Mouse (Mus musculus) layer of hippocampus, postnatal 14 days (tissue): ENCODE results near the gene Jph2. TPM values are rescaled to one million over a fixed set of nuclear protein-coding genes. Genes with fewer than 3 reads are reported as not detected.

Experiments
- DNase-seq, 2 experiments: peaks; one replicate each; pipeline ENCODE4 v3.0.0; 2021 to 2022; ENCODE audit warnings: low spot score in 2 of 2, mixed read lengths in 1 of 2
- long read RNA-seq, 2 experiments: library from polyadenylated mRNA; stranded (forward); transcript quantifications; one replicate each; pipeline ENCODE4 v2.0.0; 2021
- total RNA-seq, 2 experiments: library from RNA; stranded (reverse); gene quantifications; 2 replicates each; pipeline ENCODE4 v1.2.3; 2021

The Jph2 gene
- total RNA-seq: under 1 TPM; 0.46 to 0.64 TPM
- long read RNA-seq, experiment 1: 0 reads
- long read RNA-seq, experiment 2: 0 reads

DNA sequence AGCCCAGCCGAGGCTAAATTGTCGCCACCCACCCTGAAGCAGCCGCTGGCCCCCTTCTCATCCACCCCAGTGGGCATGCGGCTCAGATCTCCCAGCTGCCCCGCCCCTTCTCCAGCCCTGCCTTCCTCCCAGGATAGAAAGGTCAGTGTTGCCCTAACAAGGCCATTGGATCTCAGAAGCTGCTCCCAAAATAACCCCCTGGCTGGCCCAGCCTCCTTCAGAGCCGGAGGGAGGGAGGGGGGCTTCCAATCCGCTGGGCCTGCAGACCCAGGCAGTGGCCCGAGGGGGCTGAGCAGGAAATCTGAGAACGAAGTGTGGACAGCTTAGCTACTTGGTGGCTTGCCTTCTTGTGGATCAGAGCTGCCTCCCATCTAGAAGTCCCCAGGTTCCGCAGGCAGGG, at the start of gene Jph2:
Gene Jph2, minus strand, starts transcription at position 89 of the 400 bp plus-strand sequence.
- DNase-seq: no peak

DNA sequence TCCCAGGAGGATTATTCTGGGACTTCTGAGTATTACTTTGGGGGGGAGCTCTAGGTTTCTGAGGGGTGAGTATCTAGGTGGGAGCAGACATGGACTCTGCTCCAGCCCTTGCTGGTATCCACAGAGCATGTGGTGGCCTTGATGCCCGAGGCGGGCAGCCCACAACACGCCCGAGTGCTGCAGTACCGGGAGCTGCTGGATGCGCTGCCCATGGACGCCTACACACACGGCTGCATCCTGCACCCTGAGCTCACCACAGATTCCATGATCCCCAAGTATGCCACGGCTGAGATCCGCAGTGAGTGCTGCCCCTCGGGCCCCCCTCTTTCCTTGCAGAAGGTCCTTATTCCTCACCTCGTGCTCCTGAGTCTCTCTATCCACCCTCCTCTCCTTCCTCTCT, 49.6 kb upstream of the Jph2 start:
- DNase-seq: no peak

DNA sequence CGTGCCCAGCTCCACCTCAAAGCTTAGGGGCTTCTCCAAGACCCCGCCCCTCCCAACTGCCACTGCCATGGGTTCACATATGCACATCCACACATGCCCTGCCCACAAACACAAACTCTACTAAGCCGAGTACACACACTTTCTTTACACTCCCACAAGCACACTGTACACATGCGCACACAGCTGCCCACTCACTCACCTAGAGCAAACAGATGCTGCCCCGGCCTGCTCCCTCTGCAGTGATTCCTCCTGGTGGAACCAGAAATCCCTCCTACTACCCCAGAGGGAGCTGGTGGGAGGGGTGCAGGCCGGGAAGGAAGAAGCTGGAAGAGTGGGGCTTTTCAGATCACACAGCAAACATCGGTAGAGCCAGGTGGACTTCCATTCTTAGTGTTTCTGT, 46.2 kb upstream of the Jph2 start:
- DNase-seq: no peak

DNA sequence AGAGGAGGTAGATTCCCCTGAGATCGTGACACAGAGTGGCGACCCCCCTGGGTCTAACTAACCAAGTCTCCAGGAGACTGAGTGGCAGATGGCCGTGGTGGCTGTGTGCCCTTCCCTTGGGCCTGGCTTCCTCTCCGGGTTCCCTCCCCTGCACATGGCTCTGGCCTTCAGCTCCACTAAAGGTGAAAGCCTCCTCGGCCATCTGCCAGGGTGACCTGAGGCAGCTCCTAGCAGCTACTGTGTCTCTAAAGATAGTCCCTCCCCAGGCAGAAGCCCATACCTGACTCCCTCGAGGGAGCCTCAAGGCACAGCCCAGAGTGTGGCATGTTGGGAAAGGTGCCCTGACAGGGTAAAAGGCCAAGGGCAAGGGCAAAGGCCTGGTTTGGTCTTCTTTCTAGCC, 45.8 kb upstream of the Jph2 start:
- DNase-seq: no peak

DNA sequence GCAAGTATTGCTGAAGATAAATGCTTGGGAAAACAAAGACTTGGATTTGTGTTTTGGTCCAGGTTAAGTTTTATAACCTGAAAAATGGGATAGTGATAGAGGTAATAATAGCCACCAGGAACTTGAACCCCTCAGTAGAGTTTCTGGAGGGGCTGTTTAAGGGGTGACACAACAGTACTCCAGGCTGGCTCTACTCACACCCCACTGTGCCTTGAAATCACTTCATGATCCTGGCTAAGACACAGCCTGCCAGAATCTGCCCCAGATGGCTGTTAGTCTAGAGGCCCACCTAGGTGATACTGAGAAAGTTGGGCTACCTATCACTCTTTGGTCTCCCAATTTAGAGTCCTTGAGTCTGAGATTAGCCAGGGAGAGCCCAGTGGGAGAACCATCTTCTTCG, 41.7 kb upstream of the Jph2 start:
- DNase-seq: no peak

DNA sequence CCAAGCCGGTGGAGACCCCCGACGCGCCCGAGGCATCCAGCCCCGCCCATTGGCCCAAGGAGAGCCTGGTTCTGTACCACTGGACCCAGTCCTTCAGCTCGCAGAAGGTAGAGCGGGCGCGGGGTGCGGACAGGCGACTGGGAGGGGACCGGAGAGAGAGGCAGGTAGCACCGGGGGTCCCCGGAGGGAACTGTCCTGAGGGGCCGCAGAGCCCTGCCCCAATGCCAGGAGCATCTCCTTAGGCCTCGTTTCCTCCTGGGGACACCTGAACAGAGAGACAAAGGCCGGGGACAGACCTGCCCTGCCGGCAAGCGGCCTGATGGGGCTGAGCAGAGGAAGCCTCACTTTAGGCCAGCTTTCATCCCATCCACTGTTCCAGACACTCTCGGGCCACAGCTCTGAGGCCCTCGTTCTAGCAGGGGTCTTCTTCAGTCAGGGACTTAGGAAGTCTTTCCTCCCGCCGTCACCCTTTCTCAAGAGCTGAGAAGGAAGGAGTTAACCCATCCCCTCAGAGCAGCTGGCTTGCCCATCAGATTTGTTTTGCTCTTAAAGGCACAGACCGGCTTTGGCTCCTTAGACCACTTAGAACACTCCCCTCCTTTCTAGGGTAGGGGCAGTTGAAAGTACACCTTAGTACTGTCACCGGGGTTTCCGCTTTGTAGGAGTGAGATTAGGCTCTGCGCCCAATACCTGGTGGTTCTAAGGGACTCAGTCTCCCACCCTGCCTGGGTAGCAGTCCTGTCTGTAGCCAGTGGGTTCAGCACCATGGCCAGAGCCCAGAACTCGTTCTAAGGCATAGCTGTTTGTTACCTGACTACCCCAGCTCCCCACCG, 41.0 kb upstream of the Jph2 start:
- peak in 1 of 2 experiments; percentile 28 for DNase-seq

DNA sequence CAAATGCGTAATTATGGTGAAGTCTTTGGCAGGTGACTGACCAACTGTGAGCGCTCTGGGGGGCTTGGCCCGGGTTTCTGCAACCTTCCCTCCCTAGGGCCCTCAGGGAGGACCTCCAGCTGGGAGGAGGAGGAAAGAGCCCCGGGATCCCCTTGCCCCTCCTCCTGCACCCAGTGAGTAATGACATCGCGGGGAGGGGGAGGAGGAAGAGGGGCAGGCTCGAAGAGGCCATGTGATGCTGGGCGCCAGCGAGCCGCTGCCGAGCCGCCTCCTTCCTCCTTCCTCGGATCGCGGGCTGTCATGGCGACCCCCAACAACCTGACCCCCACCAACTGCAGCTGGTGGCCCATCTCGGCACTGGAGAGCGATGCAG, 40.4 kb upstream of the Jph2 start, which contains the start of gene Gdap1l1:
Gene Gdap1l1, plus strand, starts transcription at position 231 of the 373 bp plus-strand sequence.
- DNase-seq: peak; percentile 70 to 73

DNA sequence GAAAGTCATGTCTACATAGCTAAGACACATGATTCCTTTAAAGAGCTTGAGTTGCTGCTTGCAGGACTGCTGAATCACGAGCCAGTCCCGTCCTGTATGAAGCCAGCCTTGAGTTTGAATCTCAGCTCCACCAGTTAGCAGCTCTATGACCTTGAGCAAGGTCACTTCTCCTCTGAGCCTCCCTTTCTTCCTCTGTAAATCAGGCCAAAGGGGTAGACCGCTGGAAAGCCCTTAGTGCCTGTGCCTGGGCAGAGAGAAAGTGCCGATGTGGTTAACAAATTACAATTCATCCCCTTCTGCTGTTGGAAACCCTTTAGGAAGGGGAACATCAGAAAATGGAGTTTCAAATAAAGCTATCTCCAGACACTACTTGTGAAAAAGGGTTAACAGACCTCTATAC, 40.0 kb upstream of the Jph2 start:
- DNase-seq: no peak

DNA sequence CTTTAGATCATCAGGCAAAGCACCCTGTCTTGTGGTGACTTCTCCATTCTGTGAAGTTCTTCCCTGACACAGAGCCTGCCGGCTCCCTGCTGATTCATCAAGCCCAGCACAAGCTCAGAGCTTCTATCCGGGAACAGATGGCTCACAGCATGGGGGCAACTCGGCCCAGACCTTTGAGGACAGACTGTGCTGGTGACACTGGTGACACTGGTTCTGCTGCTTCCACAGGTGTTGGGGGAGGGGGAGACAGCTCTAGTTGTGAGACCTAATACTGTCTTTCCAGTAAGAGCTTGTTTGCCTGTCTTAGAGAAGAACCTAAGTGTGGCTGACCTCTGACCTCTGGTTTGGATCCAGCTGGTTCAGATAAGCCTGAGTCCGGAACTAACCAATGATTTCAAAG, 36.2 kb upstream of the Jph2 start:
- DNase-seq: no peak

DNA sequence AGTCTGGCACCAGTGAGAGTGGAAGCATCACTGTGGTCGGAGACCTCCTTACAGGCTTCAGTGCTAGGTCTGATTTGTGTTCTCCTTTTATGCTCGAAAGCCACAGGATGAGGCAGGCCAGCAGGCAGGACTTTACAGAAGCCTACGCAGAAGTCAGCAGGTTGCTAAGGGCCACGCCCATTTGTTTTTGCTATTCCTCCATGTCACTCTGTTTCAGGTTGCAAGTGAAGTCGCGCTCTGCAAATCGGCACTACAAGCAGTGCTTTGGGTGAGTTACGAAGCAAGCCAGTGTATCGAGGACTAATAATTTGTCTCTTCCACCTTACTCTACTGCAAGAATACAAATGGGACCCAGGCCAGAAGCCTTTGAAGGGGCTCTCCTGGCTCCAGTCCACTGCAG, 33.5 kb upstream of the Jph2 start:
- no peak for DNase-seq

DNA sequence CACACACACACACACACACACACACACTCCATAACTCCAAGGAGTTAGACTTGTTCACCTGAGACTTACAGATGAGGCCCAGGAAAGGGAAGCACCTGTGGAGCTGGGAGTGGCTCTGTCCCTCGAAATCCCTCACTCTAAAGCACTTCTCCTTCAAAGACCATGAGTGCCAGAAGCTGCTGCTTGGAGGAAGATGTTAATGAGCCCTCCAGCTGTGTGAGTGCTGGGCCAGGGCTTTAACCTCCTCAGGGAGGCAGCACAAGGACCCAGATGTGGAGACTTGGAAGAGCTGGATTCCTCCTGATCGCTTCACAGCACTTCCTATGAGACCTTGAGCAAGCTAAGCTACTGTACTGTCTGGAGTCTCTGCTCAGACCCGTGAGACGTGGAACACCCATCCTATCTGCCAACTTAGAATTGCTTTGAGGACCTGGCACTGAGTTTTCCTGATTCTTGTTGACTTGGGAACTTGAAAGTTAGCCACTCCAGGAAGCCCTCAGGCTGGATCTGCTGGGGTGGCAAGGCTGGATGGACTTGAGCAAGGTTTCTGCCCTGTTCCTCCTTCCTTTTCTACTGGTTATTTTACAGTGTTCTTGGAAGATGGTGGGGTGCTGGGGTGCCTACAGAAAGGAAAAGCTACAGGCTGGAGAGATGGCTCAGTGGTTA, 30.7 kb upstream of the Jph2 start:
- DNase-seq: no peak

DNA sequence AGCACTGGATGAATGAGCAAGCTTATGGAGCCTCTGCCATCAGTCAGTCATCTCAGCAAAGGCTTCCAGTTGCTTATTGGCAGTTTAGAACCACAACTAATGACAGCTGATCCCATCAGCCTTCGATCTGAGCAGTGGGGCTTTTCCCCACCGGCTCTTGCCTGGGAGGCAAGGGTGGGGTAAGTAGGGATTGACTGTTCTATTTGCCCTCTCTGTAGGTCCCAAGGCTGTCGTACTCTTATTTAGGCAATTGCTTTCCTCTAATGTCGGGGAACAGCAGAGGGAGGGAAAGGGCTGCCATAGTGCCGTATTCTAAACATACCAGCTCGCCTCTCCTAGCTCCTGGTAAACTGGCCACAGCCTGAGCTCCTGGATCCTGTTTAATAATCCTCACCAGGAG, 26.8 kb upstream of the Jph2 start, which contains the start of gene Oser1:
Gene Oser1, minus strand, starts transcription at position 101 of the 400 bp plus-strand sequence.
- no peak for DNase-seq

DNA sequence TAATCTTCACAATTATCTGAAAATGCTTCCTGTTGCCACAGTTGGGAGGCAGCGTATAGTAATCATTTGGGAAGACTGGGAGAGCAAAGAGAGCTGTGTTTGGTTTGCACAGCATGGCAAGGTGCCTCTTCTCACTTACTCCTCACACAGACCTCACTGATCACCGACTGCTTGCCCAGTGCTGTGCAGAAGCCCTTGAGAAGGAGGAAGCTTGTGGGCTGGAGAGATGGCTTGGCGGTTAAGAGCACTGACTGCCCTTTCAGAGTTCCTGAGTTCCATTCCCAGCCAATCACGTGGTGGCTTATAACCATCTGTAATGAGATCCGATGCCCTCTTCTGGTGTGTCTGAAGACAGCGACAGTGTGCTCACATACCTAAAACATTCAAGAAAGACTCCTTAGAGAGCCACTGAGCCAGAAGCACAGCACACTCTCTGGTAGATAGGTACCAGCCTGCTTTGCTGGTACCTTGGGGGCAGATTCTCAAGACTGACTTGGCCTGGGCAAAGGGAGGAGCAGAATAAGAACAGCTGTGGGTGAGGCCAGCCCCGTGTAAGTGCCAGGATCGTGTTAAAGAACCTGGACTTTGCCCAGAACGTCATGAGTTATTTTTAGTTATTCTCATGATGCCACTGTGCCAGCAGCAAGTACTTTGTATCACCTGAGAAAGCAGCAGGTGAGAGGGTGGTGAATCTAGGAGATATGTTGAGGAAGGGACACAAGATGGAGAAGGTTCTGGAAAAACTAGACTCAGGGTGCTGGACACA, 25.3 kb upstream of the Jph2 start:
- DNase-seq: no peak

DNA sequence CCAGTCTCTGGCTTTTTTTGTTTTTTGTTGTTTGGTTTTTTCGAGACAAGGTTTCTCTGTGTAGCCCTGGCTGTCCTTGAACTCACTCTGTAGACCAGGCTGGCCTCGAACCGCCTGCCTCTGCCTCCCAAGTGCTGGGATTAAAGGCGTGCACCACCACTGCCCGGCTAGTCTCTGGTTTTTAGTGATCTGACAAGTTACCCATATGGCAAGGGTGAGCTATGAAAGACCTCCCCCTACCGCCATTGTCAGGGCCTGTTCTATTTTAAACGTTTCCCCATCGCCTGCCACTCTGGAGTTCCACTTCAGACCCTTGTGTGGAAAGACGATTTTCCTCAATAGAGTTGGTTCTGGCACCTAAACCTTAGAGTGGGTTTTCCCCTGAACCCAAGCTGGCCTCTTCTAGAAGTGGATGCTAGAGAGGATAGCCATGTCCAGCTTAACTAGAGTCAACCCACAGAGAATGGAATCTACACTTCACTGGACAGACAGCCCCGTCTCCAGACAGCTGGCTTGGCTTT, 22.6 kb upstream of the Jph2 start:
- DNase-seq: no peak

DNA sequence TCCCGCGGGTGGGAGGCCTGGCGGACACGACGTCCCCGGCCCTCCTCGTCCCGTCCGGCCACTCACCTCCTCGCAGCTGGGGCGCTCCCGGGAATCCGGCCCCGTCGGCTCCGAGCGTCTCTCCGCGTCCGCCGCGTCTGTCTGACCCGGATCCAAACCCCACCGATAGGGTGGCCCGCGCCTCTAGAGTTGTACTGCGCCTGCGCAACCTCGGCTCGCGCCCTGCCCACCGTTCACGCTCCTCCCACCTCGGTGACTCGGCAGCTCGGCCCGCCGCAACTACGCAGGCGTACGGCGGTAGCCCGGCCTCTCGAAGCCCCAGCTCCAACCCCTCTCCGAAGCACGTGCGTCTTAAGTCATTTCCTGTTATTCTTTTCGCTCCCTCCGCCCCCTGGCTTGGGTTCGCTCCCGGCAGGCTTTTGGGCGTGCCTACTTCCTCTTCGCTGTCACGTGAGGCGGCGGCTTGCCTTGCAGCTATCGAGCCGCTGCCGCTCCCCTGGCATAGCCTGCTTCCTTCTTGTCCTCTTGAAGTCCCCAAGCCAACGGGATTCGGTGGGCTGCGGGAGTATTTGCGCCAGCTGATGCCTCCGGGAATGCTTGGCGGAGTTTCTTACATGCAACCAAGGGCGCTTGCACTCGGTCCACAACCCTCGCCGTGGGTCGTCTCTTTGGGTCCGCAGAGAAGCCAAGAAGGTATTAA, 21.7 kb upstream of the Jph2 start:
- DNase-seq: peak; percentile 99 to 100

DNA sequence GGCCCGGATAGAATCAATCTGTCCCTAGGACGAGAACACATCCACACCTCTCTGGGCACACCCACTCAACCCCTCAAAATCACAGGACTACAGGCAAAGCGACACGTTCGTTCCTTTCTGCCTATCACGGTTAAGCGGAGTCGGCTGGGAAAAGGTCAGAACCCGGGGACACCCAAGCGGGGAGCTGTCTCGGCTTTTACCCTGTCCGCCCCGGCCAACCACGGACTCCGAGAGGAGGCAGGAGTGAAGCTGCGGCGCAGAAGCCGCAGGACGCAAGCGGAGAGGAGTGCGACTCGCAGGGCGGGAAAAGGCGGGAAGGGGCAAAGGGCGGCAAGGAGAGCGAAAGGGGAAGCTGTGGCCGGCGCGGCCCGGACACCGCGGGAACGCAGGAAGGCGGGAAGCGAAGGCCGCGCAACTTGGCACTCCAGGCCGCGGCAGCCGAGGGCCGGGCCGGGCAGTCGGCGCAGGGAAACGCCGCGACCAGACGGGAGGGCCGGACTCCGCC, 21.1 kb upstream of the Jph2 start:
- DNase-seq: peak in 1 of 2 experiments; percentile 21

DNA sequence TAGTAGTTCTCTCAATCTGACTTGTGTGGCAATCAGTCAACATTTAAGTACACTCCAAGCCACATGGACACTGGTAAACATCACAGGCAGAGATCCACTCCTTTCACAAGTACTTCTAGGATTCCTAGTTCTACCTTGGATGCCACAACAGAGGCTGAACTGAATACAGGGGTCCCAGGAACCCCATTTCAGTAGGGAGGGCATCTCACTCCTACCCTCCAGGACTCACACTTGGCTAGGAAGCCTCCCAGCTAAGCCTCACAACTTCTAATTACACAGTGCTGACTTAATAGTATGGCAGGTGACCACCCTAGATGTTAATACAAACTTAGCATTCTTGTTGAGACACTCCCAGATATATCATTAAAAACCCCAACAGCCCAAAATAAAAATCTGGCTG, 20.0 kb upstream of the Jph2 start:
- no peak for DNase-seq

DNA sequence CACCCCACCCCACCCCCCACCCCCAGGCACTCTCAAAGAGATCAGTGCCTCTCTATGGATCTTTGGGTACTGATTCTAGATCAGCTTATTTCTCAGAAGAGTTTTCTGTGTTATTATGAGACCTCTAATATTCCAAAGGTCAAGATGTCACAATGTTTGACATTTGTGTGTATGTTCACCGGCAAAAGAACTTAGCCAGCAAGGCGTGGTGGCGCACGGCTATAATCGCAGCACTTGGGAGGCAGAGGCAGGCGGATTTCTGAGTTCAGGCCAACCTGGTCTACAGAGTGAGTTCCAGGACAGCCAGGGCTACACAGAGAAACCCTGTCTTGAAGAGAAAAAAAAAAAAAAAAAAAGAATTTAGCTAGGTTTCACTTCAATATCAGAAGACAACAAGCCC, 19.2 kb upstream of the Jph2 start:
- DNase-seq: no peak

DNA sequence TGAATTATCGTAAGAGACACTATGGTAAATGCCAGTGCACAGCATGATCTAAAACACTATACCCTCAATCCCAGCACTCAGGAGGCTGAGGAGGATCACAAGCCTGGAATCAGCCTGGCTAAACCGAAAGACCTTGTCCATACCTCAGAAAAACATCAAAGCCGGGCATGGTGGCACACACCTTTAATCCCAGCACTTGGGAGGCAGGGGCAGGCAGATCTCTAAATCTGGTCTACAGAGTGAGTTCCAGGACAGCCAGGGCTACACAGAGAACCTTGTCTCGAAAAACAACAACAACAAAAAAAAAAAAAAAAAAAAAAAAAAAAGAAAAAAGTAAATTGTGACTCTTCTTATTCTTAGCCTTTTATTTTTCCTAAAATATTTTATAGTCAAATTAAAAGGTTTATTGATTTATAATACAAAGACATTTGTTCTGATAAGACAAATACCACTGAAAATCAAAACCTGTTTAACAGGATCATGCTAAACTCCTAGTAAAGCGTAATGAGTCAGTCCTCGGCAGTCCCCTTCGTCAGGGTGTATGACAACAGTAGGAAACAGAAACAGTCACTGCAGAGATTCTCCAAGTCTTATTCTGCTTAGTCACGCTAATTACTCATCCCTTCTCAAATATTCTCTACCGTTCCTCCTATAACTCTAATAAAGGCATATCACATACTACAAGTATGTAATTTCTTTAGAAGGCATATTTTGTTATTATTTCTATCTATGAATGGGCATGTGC, 15.2 kb upstream of the Jph2 start:
- no peak for DNase-seq

DNA sequence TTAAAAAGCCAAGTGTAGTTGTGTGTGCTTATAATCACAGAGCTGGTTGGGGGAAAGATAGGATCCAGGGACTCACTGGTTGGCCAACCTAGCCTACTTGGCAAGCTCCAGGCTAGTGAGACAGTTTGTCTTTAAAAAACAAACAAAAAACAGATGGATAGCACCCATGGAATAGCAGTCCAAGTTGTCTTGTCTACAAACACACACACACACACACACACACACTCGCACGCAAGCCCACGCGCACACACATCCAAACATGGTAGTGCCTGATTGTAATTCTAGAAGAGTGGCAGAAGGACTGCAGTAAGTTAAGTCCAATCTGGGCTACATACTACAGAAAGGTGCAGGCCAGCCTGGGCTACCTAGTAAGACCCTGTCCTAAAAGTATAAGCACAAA, 14.6 kb upstream of the Jph2 start:
- DNase-seq: peak; percentile 22 to 58
